Mouse (Mus musculus): Measurements from ENCODE around the gene Thoc2. TPM values are rescaled to one million over a fixed set of nuclear protein-coding genes. Genes with fewer than 3 reads are reported as not detected.
"Not testable (repeated sequence)": the region's sequence is repeated elsewhere in the genome, so short reads cannot be mapped to it uniquely, and the experiment has no call there.

The Thoc2 gene
- 91.8 and 98.1 TPM in 2 replicates for polyA plus RNA-seq (2014; fragmentation: Nextera tagmentation; extraction: Ambion mirVana)

- H3K9ac ChIP-seq (ENCODE audit: low read length) = no peak within 1 kb of the TSS
- no peak within 1 kb of the TSS for H3K4me3 ChIP-seq (ENCODE audit: low read depth, low read length)
- WGBS = 82% methylated on average over 1 of the region's 1 CpGs
Observed at GRCm38 (mm10) chrX:41920574-41920973, at the start of gene Thoc2. Thoc2 (minus strand) TSS chrX:41920674.

GRCm38 (mm10) chrX:41970096-41970495, 49.6 kb upstream of the Thoc2 start:
- no peak for ATAC-seq (ENCODE audit: insufficient number of reproducible peaks, low FRiP score, low TSS enrichment, low read depth)

More at GRCm38 (mm10) chrX:41920574-41920973, at the start of gene Thoc2:
- Histone ChIP-seq H3K27me3 (ENCODE audit: control insufficient read depth, insufficient read depth, low read length) (no peaks in the 10 kb centered on the region), H3K36me3 (ENCODE audit: control insufficient read depth, insufficient read depth, low read length) (no peaks in the 10 kb centered on the region), H3K9me3 (ENCODE audit: control insufficient read depth, low read length) (no peaks in the 10 kb centered on the region), H3K4me2 (ENCODE audit: low read depth, severe bottlenecking) (no peak within 1 kb of the TSS), H3K4me1 (ENCODE audit: control insufficient read depth, insufficient read depth, low read length) (no peaks in the 10 kb centered on the region), H3K27ac (replicated peaks; ENCODE audit: low read depth, low read length) (no peak within 1 kb of the TSS)
- ATAC-seq (ENCODE audit: insufficient number of reproducible peaks, low FRiP score, low TSS enrichment, low read depth) = no peak
- no peak for DNase-seq (ENCODE audit: low spot score)

GRCm38 (mm10) chrX:41969341-41969740, 48.9 kb upstream of the Thoc2 start:
- no peak for ATAC-seq (ENCODE audit: insufficient number of reproducible peaks, low FRiP score, low TSS enrichment, low read depth)

More at GRCm38 (mm10) chrX:41970096-41970495, 49.6 kb upstream of the Thoc2 start:
- H3K36me3 ChIP-seq (ENCODE audit: control insufficient read depth, insufficient read depth, low read length) = no peaks in the 10 kb centered on the region
- H3K9ac ChIP-seq (ENCODE audit: low read length) = no peak overlapping the region
- H3K4me1 ChIP-seq (ENCODE audit: control insufficient read depth, insufficient read depth, low read length) = no peaks in the 10 kb centered on the region
- no peak for DNase-seq (ENCODE audit: low spot score)
- no peaks in the 10 kb centered on the region for H3K27me3 ChIP-seq (ENCODE audit: control insufficient read depth, insufficient read depth, low read length)
- H3K9me3 ChIP-seq (ENCODE audit: control insufficient read depth, low read length) = no peaks in the 10 kb centered on the region
- 87% methylated on average over 2 of the region's 2 CpGs for WGBS
- no peak overlapping the region for H3K4me3 ChIP-seq (ENCODE audit: low read depth, low read length)
- no peak overlapping the region for H3K27ac ChIP-seq (replicated peaks; ENCODE audit: low read depth, low read length)
- no peak overlapping the region for H3K4me2 ChIP-seq (ENCODE audit: low read depth, severe bottlenecking)

GRCm38 (mm10) chrX:41957161-41957560, 36.7 kb upstream of the Thoc2 start:
- ATAC-seq (ENCODE audit: insufficient number of reproducible peaks, low FRiP score, low TSS enrichment, low read depth) = no peak
- peak; percentile 25 for DNase-seq (ENCODE audit: low spot score)
- Histone ChIP-seq H3K4me1 (ENCODE audit: control insufficient read depth, insufficient read depth, low read length) (no peaks in the 10 kb centered on the region), H3K9me3 (ENCODE audit: control insufficient read depth, low read length) (no peaks in the 10 kb centered on the region), H3K9ac (ENCODE audit: low read length) (no peak overlapping the region), H3K4me3 (ENCODE audit: low read depth, low read length) (no peak overlapping the region), H3K36me3 (ENCODE audit: control insufficient read depth, insufficient read depth, low read length) (no peaks in the 10 kb centered on the region), H3K27ac (replicated peaks; ENCODE audit: low read depth, low read length) (no peak overlapping the region), H3K4me2 (ENCODE audit: low read depth, severe bottlenecking) (no peak overlapping the region), H3K27me3 (ENCODE audit: control insufficient read depth, insufficient read depth, low read length) (no peaks in the 10 kb centered on the region)
- WGBS = 54% methylated on average over 4 of the region's 4 CpGs

More at GRCm38 (mm10) chrX:41969341-41969740, 48.9 kb upstream of the Thoc2 start:
- Histone ChIP-seq H3K27me3 (ENCODE audit: control insufficient read depth, insufficient read depth, low read length) (no peaks in the 10 kb centered on the region), H3K4me3 (ENCODE audit: low read depth, low read length) (no peak overlapping the region), H3K9ac (ENCODE audit: low read length) (no peak overlapping the region), H3K4me1 (ENCODE audit: control insufficient read depth, insufficient read depth, low read length) (no peaks in the 10 kb centered on the region), H3K27ac (replicated peaks; ENCODE audit: low read depth, low read length) (no peak overlapping the region), H3K4me2 (ENCODE audit: low read depth, severe bottlenecking) (no peak overlapping the region), H3K9me3 (ENCODE audit: control insufficient read depth, low read length) (no peaks in the 10 kb centered on the region), H3K36me3 (ENCODE audit: control insufficient read depth, insufficient read depth, low read length) (no peaks in the 10 kb centered on the region)
- 93% methylated on average over 4 of the region's 4 CpGs for WGBS
- no peak for DNase-seq (ENCODE audit: low spot score)

- Histone ChIP-seq H3K9me3 (ENCODE audit: control insufficient read depth, low read length) (no peaks in the 10 kb centered on the region), H3K4me2 (ENCODE audit: low read depth, severe bottlenecking) (no peak overlapping the region), H3K4me3 (ENCODE audit: low read depth, low read length) (no peak overlapping the region), H3K36me3 (ENCODE audit: control insufficient read depth, insufficient read depth, low read length) (no peaks in the 10 kb centered on the region), H3K4me1 (ENCODE audit: control insufficient read depth, insufficient read depth, low read length) (no peaks in the 10 kb centered on the region), H3K27me3 (ENCODE audit: control insufficient read depth, insufficient read depth, low read length) (no peaks in the 10 kb centered on the region), H3K27ac (replicated peaks; ENCODE audit: low read depth, low read length) (no peak overlapping the region), H3K9ac (ENCODE audit: low read length) (no peak overlapping the region)
- DNase-seq (ENCODE audit: low spot score) (no peak), ATAC-seq (ENCODE audit: insufficient number of reproducible peaks, low FRiP score, low TSS enrichment, low read depth) (no peak)
- 87% methylated on average over 5 of the region's 5 CpGs for WGBS
Observed at GRCm38 (mm10) chrX:41941840-41942239, 21.4 kb upstream of the Thoc2 start.

- 38% methylated on average over 6 of the region's 6 CpGs for WGBS
- DNase-seq (ENCODE audit: low spot score); ATAC-seq (ENCODE audit: insufficient number of reproducible peaks, low FRiP score, low TSS enrichment, low read depth): not testable (repeated sequence)
Observed at GRCm38 (mm10) chrX:41931821-41932220, 11.3 kb upstream of the Thoc2 start.

GRCm38 (mm10) chrX:41924708-41925107, 4.2 kb upstream of the Thoc2 start:
- Histone ChIP-seq H3K4me1 (ENCODE audit: control insufficient read depth, insufficient read depth, low read length) (no peaks in the 10 kb centered on the region), H3K4me3 (ENCODE audit: low read depth, low read length) (no peak overlapping the region), H3K9ac (ENCODE audit: low read length) (no peak overlapping the region), H3K27me3 (ENCODE audit: control insufficient read depth, insufficient read depth, low read length) (no peaks in the 10 kb centered on the region), H3K9me3 (ENCODE audit: control insufficient read depth, low read length) (no peaks in the 10 kb centered on the region), H3K36me3 (ENCODE audit: control insufficient read depth, insufficient read depth, low read length) (no peaks in the 10 kb centered on the region), H3K27ac (replicated peaks; ENCODE audit: low read depth, low read length) (no peak overlapping the region), H3K4me2 (ENCODE audit: low read depth, severe bottlenecking) (no peak overlapping the region)
- WGBS = 72% methylated on average over 5 of the region's 5 CpGs
- DNase-seq (ENCODE audit: low spot score) = no peak
- no peak for ATAC-seq (ENCODE audit: insufficient number of reproducible peaks, low FRiP score, low TSS enrichment, low read depth)

More at GRCm38 (mm10) chrX:41931821-41932220, 11.3 kb upstream of the Thoc2 start:
- not testable (repeated sequence) for H3K9me3 ChIP-seq (ENCODE audit: control insufficient read depth, low read length); H3K4me1 ChIP-seq (ENCODE audit: control insufficient read depth, insufficient read depth, low read length); H3K9ac ChIP-seq (ENCODE audit: low read length); H3K36me3 ChIP-seq (ENCODE audit: control insufficient read depth, insufficient read depth, low read length); H3K4me3 ChIP-seq (ENCODE audit: low read depth, low read length); H3K27ac ChIP-seq (replicated peaks; ENCODE audit: low read depth, low read length); H3K27me3 ChIP-seq (ENCODE audit: control insufficient read depth, insufficient read depth, low read length); H3K4me2 ChIP-seq (ENCODE audit: low read depth, severe bottlenecking)

GRCm38 (mm10) chrX:41912061-41912401, 8.4 kb downstream of the Thoc2 start:
- Histone ChIP-seq H3K4me3 (ENCODE audit: low read depth, low read length) (peak overlapping the region; percentile 60), H3K9ac (ENCODE audit: low read length) (peak overlapping the region; percentile 17; the same call in 1 of the 2 replicates), H3K4me2 (ENCODE audit: low read depth, severe bottlenecking) (peak overlapping the region; percentile 10; the same call in 1 of the 2 replicates), H3K4me1 (ENCODE audit: control insufficient read depth, insufficient read depth, low read length) (no peaks in the 10 kb centered on the region), H3K9me3 (ENCODE audit: control insufficient read depth, low read length) (no peaks in the 10 kb centered on the region), H3K36me3 (ENCODE audit: control insufficient read depth, insufficient read depth, low read length) (no peaks in the 10 kb centered on the region), H3K27me3 (ENCODE audit: control insufficient read depth, insufficient read depth, low read length) (no peaks in the 10 kb centered on the region), H3K27ac (replicated peaks; ENCODE audit: low read depth, low read length) (no peak overlapping the region; the same call in 1 of the 2 replicates)
- no peak for DNase-seq (ENCODE audit: low spot score)
- WGBS = 37% methylated on average over 10 of the region's 10 CpGs
- ATAC-seq (ENCODE audit: insufficient number of reproducible peaks, low FRiP score, low TSS enrichment, low read depth) = no peak

All from limb, embryonic 11.5 days (tissue).